Mouse (Mus musculus): ENCODE measurements around the gene E2f4. TPM values are rescaled to one million over a fixed set of nuclear protein-coding genes. Genes with fewer than 3 reads are reported as not detected.

The E2f4 gene
- total and polyA plus RNA-seq, 3 experiments = 97.9 to 313 (median 98.5) TPM

GRCm38 (mm10) chr8:105254152-105254965 lies 43.1 kb upstream of the E2f4 start:
- H3K9me3 ChIP-seq (replicated peaks; ENCODE audit: insufficient read depth, low read length) = no peaks in the 10 kb centered on the region
- H3K27ac ChIP-seq (ENCODE audit: control insufficient read depth, low read depth, low read length) = peak overlapping the region; percentile 63
- peaks cover 0 to 13% of the 10 kb centered on the region in 2 experiments; a peak in 3 of 4 replicates for H3K36me3 ChIP-seq (ENCODE audit: control insufficient read depth in 1 of 2, insufficient read depth in 2 of 2, low read length in 2 of 2)
- TF ChIP-seq CHD1 (IDR thresholded peaks at IDR 0.05; ENCODE audit: low read depth, low read length) (no peak), ETS1 (IDR thresholded peaks at IDR 0.05; ENCODE audit: low read depth, low read length) (no peak), MAX (IDR thresholded peaks at IDR 0.05; ENCODE audit: low read length) (peak; percentile 68), ZMIZ1 (IDR thresholded peaks at IDR 0.05; ENCODE audit: low read depth, low read length) (peak; percentile 52; the same call in 1 of the 2 replicates), GABPA (IDR thresholded peaks at IDR 0.05; ENCODE audit: low read depth, low read length) (no peak), MXI1 (IDR thresholded peaks at IDR 0.05; ENCODE audit: low read depth, low read length) (peak; percentile 86), JUND (IDR thresholded peaks at IDR 0.05; ENCODE audit: low read depth, low read length) (no peak), BHLHE40 (IDR thresholded peaks at IDR 0.05; ENCODE audit: borderline replicate concordance, low read depth, low read length) (peak; percentile 73; the same call in 1 of the 2 replicates), ZC3H11A (IDR thresholded peaks at IDR 0.05; ENCODE audit: low read depth, low read length) (no peak), MAFK (IDR thresholded peaks at IDR 0.05; ENCODE audit: borderline replicate concordance, low read depth, low read length) (no peak), EP300 (IDR thresholded peaks at IDR 0.05; ENCODE audit: low read depth in 1 of 2, low read length in 2 of 2) (no peak), HCFC1 (IDR thresholded peaks at IDR 0.05; ENCODE audit: low read depth, low read length) (peak; percentile 61), USF1 (IDR thresholded peaks at IDR 0.05; ENCODE audit: low read depth, low read length) (no peak), POLR2AphosphoS2 (IDR thresholded peaks at IDR 0.05; ENCODE audit: low read length) (peak; percentile 84), GATA1 (IDR thresholded peaks at IDR 0.05; ENCODE audit: low read depth, low read length) (no peak), NELFE (IDR thresholded peaks at IDR 0.05; ENCODE audit: low read depth, low read length) (no peak; the same call in none of the 2 replicates), NRF1 (IDR thresholded peaks at IDR 0.05; ENCODE audit: insufficient read depth, low read depth, low read length, poor library complexity, severe bottlenecking) (peak; percentile 33; the same call in 1 of the 2 replicates), SMC3 (IDR thresholded peaks at IDR 0.05; ENCODE audit: low read depth, low read length) (peak; percentile 77), RAD21 (IDR thresholded peaks at IDR 0.05; ENCODE audit: low read depth, low read length) (peak; percentile 36), USF2 (IDR thresholded peaks at IDR 0.05; ENCODE audit: borderline replicate concordance in 1 of 2, insufficient read depth in 1 of 2, low read depth in 1 of 2, low read length in 2 of 2) (no peak), E2F4 (IDR thresholded peaks at IDR 0.05; ENCODE audit: borderline replicate concordance, low read depth, low read length) (peak; percentile 55; the same call in 1 of the 2 replicates), SIN3A (IDR thresholded peaks at IDR 0.05; ENCODE audit: low read length) (peak; percentile 65), POLR2A (IDR thresholded peaks at IDR 0.05; ENCODE audit: control insufficient read depth in 1 of 2, insufficient read depth in 1 of 2, low read depth in 1 of 2, low read length in 2 of 2, poor library complexity in 1 of 2) (peak in 1 of 2 experiments; percentile 56; a peak in 2 of 4 replicates), TBP (IDR thresholded peaks at IDR 0.05; ENCODE audit: low read depth, low read length) (no peak), MYC (IDR thresholded peaks at IDR 0.05; ENCODE audit: low read depth, low read length) (0 out of 2 replicates have a peak, but pooled peaks have one; percentile 63), CTCF (IDR thresholded peaks at IDR 0.05 in 2 of 3, conservative IDR thresholded peaks at IDR 0.05 in 1 of 3; ENCODE audit: control insufficient read depth in 1 of 3, insufficient read depth in 1 of 3, low read depth in 2 of 3, low read length in 3 of 3, poor library complexity in 1 of 3, severe bottlenecking in 1 of 3) (peak; percentile 63 to 90 (median 89)), TAL1 (IDR thresholded peaks at IDR 0.05; ENCODE audit: low read length) (no peak)
- no peaks in the 10 kb centered on the region; the same call in 1 of the 2 replicates for H3K79me2 ChIP-seq (ENCODE audit: control insufficient read depth, insufficient read depth, low read length, poor library complexity)
- peak overlapping the region; percentile 55 to 63 for H3K4me3 ChIP-seq (ENCODE audit: control insufficient read depth in 1 of 2, insufficient read depth in 1 of 2, low read depth in 2 of 2, low read length in 2 of 2)
- H3K27me3 ChIP-seq (ENCODE audit: control insufficient read depth in 1 of 2, insufficient read depth in 2 of 2, low read length in 2 of 2) = no peaks in the 10 kb centered on the region
- H3K4me1 ChIP-seq (ENCODE audit: control insufficient read depth in 1 of 2, insufficient read depth in 2 of 2, low read length in 2 of 2) = peaks cover 2 to 14% of the 10 kb centered on the region in 2 experiments; a peak in 3 of 4 replicates
- peak overlapping the region; percentile 82 for H3K9ac ChIP-seq (ENCODE audit: control insufficient read depth, low read depth, low read length, poor library complexity, severe bottlenecking)
- peak; percentile 93 for DNase-seq (ENCODE audit: low read depth, low spot score)
